Mouse (Mus musculus): ENCODE measurements around the gene Irf8.
A peak's percentile ranks its signal among the peaks of the same experiment; 100 is the strongest.

Irf8 gene

DNA sequence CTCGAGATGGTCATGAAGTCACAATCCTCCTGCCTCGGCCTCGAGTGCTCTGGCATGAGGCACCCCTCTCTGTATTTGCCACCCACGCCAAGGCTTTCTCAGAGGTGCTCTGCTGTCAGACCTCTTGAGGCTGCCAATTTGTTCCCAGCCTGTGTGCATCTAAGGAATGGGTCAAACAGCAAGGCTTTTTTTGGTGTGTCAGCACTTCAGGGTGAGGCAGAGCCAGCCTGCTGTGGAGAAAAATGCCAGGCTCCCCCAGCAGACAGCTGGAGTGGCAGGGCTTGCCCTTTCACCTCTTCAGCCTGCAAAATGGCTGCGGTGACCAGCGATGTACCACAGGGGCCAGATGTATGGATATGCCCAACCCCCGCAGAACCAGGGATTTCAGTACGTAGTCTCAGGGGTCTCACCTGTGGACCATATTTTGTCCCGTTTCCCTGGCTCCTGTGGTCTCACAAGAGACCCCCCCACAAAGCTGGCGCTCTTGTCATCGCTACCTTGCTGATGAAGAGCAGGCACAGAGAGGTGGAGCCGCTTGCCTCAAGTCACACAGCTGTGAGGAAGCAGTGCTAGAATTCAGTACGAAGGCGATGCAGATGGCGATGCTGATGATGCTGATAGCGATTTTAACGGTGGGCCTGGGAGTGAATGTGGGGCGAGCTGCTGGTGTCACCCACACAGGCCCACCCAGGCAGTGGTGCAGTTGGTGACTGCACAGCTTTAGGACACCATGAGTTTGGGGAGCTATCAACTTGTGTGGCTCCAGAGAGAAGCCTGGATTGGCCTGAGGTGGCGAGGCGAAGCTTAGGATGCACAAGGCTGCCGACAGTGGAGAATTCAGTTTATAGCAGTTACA, 15.3 kb downstream of the Irf8 start:
- no peak for DNase-seq

DNA sequence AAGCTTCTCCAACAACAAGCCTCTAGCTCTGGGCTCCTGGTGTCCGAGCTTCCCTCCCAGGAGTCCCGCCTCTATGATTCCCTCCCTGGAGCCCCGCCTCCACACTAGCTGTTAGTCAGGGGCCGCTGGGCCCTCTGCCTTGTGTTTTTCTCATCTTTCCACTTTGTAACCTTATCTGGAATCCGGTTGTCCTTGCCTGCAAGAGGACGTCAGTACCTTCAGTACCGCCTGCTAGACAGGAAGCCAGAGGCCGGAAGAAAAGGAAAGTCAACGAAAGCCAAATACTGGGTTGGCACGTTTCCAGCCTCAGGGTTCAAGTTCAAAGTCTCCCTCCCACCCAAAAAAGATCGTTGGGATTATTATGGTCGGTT, 15.9 kb downstream of the Irf8 start:
- peak in 1 of 2 experiments; percentile 34 for DNase-seq

DNA sequence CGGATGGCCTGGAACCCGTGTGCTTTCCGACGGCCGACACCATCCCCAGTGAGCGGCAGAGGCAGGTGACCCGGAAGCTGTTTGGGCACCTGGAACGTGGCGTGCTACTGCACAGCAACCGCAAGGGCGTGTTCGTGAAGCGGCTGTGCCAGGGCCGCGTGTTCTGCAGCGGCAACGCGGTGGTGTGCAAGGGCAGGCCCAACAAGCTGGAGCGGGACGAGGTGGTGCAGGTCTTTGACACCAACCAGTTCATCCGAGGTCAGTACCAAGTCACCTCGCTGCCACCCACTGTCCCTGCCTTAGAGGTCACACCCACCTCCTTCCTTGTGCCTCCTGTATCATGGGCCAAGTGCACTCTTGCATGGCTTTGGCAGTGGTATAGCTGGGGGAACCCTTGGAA, 17.3 kb downstream of the Irf8 start:
- DNase-seq, result no peak

DNA sequence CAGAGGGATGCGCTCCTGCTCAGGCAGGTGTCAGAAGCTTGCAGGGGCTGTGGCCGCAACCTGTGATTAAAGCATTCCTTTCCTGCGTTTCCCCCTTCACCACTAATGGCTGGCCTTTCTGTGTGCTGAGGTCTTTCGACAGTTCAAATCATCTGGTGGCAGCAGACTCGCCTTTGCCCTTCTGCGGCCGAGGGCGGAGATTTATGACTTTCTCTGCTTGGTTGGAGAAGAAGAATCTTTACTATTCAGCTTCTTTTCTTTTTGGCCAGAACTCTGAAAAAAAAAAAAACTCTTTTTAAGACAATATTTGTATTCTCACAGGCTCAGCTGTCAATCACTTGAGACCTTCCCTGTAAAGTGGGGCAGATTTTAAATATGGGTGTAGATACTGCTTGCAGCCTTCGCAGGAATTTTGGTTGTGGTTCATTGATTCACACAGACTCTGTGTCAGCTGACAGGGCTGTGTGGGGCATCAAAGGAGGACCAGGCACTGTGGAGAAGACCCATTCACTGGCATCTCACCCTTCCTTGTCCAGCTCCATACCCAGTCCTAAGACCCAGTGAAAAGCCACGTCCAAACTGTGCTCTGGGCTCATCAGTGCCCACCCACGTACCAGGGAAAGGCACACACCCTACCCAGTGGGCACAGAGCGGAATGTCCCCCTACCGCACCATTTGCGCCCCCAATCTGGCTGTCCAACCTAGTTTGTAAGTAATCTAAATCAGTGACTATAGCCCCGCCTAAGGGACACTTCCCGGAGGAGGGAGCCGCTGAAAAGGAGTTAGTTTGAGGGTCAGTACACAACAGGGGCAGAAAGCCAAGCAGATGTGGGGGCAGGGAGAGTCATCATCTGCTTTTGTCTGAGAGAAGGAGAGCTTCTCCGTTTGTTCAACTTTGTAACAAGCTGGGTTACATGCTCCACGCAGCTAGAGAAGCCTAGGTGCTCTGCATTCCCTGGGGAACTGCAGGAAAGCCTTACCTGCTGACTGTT, 19.4 kb downstream of the Irf8 start:
- DNase-seq, result no peak

DNA sequence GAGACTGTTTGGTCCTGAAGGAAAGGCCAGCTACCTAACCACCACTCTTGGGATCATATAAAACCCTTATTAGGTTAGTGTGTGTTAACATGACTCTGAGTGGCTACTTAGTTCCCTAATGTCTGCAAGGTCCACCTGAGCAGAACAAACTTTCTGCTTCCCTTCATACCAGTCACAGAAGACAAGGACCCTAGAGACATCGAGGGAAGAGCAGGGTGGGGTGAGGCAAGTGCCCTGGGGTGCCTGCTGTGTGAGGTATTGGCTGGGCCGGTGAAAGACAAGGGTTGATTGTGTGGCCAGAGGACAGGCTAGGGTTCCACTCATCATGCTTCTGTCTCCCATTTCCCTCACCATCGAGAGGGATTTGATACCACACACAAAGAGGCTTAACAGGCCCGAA, 21.8 kb downstream of the Irf8 start:
- no peak for DNase-seq

DNA sequence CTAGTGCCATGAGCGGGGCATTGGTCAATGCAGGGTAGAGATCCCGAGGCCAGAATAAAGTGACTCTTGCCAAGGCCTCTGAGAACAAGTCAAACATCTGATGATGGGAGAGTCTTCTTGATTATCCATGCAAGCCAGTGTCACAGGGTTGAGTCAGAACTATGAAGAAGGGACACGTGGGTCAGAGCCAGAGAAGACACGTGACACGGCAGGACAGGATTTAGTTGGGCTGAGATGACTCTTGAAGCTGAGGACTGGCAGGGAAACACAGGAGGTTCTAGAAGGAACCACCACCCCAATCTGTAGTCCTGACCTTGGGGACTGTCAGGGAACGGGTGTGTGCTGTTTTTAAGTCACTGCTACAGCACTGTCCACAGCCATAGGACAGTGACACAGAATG, 23.7 kb downstream of the Irf8 start:
- no peak for DNase-seq

DNA sequence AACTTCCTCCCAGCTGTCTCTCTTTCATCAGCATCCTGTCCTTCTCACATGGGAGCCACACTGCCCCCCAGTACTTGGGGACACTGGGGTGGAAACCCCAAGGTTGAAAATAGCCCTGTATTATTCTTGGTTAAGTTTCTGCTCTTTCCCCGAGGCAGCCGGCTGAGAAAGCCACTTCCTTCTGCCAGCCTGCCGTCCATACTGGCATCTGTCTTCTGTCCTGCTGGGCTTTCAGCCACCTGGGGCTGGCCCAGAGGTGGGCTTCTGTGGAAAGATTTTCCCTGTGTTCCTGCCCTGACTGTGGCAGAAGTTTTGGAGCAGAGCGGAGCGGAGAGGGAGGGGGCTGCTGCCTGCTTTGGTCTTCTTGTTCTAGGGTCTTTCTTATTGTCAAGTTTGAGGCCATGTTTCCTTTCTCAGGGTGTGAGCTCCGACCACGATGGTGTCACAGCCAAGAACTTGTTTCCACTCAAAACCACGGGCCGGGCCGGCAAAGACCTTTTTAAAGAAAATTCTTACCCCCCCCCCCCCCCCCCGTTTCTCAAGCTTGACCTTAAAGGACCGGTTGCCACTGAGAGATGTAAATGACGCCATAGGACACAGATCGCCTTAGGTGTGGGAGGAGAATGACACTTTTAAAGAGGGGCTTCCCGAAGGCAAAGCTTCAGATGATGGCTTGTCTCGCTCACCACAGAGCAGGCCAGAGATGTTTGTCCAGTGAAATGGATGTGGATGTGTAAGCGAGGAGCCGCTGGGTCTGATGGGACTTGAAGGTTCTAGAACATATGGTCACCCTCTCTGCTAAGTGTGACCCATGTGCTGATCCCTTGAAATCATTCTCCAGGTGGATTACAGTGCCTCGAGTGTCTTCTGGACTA, 24.4 kb downstream of the Irf8 start:
- no peak for DNase-seq

DNA sequence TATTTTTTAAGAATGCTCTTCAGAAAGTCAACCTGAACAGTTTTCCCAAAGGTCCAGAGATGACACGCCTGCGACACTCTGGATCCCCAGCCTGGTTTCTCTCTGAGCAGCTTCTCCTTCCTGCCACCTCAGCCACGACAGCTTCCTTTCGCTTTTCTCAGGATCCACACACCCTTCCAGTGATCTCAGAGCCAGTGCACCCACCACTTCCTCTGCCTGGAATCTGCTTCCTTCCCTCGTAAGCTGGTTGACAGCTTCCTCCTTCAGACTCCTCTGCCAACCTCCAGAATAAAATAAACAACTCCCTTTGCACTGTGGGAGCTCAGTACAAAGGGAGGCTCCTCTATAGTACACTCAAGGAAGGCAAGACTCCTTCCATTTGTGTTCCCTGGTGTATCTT, 27.1 kb downstream of the Irf8 start:
- no peak for DNase-seq

DNA sequence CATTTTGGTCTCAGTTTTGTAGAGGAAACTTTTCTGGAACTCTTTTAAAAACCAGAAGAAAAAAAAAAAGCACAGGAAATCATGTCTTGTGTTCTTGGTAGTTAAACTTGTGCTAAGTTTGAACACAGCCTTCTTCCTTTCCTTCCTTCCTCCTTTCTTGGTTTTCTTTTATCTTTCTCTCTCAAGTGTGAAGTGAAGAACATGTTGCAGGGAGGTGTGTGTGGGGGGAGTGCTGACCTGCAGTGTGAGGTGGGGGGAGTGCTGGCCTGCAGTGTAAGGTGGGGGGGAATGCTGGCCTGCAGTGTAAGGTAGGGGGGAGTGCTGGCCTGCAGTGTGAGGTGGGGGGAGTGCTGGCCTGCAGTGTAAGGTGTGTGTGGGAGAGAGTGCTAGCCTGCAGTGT, 28.5 kb downstream of the Irf8 start:
- no peak for DNase-seq

DNA sequence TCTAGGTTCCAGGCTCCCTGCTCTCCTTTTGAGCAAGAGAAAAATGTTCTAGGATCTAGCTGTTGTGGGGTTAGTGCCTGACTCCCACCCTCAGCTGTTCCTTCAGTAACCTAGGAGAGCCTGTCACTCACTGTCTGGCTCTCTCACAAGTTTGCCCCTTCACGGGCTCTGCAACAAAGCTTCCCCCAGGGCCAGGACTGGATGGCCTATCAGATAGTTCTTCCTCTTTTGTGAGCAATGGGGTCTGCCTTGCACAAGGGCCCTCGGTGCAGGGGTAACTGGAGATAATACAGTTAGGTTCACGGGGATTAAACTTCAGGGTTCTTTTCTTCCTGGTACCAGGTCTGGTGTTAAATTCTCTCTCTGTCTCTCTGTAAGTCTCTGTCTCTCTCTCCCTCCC, 30.5 kb downstream of the Irf8 start:
- DNase-seq, result no peak

DNA sequence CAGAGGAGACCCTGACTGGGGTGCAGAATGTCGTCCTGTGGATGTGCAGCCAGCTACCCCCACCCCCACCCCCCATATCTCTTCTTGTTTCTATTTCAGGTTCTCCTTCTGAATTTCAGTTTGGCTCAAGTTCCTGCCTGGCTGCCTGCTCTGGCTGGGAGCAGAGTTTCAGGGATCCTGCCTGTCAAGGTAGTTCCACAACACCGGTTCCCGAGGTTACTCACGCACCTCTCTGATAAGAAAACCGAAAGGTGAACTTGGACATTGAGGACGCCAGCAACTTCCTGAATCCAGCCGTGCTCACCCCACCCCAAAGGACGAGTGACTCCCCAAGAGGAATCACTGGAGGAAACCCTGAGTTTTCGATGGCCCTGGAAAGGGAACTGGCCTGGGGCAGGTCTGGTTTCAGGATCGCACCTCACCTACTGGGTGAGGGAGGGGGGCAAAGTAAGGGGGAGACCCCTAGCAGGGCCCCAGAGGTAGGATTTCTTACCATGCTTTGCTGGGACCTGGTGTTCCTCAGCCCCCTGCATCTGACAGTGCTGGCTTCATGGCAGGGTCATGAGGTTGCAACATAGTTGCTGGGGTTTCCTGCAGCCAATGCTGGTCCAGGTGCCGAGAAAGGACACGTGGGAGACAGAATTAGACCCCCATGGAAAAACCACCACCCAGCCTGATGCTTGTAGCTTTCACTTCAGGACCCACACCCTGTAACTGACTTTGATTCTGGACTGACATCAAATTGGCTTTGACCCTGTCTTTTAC, 32.5 kb downstream of the Irf8 start:
- no peak for DNase-seq

DNA sequence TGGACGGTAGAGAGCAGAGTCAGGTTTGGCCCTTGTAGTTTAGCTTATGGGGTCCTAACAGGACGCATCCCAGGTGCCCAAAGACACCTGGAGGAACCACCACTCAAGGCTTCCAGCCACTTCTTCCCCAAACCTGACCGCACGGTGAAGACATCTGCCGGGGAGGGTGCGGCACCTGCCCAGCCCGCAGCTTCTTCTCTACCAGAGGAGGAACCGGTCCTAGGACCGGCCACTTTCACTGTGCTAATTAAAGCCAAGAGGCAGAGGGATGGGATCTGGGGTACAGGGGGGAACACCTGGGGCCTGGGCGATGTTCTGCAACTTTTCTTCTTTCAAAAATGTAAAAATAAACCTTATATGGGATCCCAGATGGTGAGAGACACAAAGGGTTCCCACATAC, 41.0 kb downstream of the Irf8 start:
- DNase-seq, result no peak

DNA sequence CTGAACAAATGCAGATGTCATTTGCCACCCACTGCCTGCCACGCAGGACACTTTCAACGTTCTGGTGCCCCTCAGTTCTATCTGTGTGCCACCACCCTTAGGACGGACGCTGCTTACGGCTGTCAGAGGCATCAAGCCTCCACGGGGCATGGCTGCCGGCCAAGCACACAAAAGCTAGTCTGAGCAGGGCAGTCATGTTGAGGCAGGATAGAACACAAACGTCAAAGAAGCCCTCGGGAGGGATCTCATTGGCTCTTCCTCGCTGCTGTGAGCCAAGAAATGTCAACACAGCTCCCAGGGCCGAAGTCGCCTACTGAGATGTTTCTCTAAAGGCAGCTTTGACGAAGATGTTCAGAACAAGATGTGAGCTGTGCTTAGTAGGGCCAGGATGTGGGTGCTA, 41.6 kb downstream of the Irf8 start:
- DNase-seq, result peak; percentile 37 to 49

DNA sequence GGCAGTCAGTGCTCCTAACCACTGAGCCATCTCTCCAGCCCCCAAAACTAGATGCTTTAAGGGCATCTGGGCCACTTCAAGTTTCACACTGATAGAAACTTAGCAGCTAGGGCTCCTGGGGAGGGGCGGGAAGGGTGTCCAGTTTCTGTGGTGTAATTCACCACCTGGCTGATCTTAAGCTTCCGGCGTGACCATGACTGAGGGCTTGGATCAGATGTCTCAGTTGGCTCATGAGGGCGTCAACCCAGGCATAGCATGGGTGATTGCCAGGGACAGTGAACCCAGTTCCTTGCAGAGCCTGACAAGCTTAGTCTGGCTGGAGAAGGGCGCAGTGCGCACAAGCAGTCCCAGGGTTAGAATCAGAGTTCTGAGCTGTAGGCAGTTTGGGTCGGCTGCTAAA, 42.9 kb downstream of the Irf8 start:
- DNase-seq, result no peak

DNA sequence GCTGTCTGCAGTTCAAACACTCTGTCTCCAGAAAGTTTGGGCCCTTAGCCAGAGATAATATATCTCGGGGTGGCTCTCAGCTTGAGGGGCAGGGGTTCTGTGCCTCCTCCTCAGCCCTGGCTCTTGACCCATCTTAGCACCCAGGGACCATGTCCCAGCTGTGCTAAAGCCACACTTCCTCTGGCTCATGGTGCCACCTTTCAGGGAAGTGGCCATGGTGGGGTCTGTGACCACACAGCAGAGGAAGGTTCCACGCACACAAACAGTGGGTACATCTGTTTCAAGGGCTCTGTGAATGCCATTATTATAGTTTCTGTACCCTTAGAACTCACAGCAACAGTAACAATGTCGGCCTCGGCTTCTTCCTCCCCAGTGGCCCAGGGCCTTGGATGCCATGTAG, 47.6 kb downstream of the Irf8 start:
- no peak for DNase-seq

DNA sequence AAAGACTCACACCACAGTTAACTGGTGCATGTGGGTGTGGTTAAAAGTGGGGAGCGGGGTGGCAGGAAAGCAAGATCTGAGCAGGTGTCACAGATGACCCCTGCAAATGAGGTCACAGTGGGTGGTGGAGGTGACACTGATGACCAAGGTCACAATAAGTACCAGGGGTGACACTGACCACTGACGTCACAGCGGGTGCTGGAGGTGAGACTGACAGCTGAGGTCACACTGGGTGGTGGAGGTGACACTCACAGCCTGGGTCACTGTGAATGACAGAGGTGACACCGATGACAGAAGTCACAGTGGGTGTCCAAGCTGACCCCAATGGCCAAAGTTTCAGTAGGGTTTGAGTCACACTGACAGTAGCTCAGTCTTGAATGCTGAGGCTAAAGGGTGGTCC, 50.6 kb downstream of the Irf8 start:
- no peak for DNase-seq

DNA sequence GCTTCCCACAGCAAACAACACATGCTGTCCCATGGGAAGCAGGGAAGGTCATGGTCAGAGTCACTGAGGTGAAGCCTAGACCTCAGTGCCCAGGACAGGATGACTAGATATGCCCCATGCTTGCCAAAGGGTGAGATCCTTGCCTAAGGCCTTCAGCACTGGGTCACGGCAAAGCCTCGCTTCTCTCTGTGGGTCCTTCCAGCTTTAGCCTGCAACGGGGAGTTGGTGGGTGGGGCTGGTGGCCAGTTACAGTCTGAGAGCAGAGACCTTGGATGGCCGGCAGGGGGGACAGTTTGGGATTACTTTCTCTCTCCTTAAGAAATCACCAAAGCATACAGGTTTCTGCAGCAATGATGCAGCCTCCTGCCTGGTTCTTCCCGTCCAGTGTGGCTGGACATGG, 51.5 kb downstream of the Irf8 start:
- no peak for DNase-seq

DNA sequence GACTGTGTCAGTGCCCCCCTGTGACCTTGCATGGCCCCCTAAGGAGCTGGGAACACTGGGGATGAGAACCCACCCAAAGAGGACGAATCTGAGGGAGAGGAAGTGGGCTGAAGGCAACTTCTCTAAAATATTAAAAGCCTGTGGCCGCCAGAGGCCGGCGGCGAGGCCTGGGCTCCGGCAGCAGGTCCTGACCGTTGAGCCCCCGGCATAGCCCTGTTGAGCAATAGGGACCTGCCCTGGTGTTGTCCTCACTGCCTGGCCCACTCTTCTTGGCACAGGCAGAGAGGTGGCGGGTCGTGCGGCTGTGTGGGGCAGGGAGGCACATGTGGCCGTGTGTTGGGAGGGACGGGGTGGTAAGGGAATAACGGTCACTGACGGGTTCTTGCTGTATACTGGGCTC, 56.6 kb downstream of the Irf8 start:
- DNase-seq, result no peak

DNA sequence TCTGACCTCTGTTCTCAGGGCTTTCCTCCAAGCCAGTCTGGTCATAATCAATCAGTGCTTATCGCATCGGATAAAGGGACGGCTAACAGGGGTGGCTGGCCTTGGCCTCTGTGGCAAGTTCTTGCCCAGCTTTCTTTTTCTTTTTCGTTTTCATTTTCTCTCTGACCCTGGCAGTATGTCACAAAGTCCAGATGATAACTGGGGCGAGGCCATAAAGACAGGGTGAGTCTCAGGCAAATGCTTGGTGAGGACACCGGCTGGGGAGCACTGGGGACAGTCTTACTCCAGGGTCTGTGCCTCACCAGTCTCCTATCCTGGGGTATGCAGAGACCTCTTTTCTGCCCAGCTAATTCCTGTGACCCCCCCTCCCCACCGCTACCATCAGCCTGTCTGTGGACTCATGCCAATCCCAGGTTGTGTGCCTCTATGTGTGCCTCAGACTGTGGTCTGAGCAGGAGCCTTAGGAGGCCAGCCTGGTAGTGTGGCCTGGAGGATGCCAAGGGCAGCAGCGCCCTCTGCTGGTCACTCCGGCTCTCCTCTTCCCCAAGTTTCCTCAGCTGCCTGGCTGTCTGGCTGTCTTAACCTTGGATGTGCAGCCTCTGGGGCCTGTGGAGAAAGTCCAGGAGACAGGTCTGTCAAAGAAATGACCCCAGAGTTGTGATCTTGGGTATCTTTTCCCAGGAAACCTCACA, 59.9 kb downstream of the Irf8 start:
- peak; percentile 91 to 93 for DNase-seq

DNA sequence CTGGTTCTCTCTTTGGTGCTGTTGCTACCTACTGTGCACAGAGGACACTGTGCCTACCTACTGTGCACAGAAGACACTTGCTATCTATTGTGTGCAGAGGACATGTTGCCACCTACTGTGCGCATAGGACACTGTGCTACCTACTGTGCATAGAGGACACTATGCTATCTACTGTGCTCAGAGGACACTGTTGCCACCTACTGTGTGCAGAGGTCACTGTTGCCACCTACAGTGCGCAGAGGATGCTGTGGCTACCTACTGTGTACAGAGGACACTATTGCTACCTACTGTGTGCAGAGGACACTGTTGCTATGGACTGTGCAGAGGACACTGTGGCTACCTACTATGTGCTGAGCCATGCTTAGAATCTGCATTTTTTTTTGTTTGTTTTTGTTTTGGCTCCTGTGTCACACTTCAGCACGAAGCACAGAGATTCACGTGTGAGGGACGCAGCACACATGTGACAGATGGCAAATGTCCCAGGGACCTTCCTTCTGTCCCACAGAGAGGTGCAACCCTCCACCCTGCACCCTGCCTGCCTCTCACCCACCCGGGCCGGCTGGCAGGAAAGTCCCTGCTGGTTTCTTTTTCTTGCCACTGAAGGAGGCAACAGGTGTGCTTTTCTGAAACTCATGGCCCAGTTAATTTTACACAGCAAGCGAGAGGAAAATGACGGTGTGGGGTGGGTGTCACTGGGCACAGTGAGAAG, 61.0 kb downstream of the Irf8 start:
- DNase-seq, result no peak
